Mouse (Mus musculus) thymus, postnatal 10 days (tissue): ENCODE measurements around the gene 4921517D22Rik.

Source experiments
- DNase-seq, 2 experiments: peaks; one replicate each; pipeline ENCODE4 v3.0.0; 2021; ENCODE audit warnings: low spot score in 2 of 2

Gene 4921517D22Rik

DNA sequence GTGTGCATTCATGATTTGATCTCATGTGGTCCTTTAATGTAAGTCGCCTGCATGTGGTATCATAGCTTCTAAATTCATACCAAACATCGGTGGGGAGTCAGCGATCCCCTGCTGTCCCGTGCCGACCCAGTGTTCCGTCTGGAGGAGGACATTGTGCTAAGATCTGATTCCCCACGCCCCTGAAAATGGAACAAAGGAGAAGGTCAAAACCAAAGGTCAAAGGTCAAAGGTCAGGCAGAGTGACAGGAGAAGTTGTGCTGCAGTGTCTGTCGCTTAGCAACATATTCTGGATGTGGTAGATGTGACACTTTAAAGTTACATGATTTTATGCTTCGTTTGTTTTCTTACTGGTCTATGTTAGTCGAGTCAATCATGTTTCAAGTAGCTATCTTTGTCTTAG is 2.4 kb downstream of the 4921517D22Rik start:
- no peak for DNase-seq

GRCm38 (mm10) chr13:59690576-59690975 is 3.3 kb downstream of the 4921517D22Rik start:
- no peak for DNase-seq

- DNase-seq = no peak
These were observed 4.1 kb downstream of the 4921517D22Rik start for GRCm38 (mm10) chr13:59689843-59690242.

DNA sequence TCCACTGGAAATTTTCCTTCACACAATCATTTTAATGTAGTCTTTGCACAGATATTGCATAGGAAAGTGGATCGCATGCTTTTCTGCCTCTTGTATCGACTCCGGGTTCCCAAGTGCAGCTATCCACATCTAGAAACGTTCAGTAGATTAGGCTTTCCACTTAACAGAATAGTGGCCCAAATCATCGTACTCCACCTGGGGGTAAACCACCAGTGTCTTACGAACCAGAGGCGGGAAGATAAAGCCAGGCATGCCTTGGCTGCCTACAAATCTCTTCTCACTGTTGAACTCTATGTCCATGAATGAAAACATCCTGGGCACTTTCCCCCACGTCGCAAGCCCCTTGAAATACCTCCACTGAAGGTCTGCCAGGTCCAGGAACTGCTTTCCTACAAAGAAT is 4.6 kb downstream of the 4921517D22Rik start:
- DNase-seq = no peak

- no peak for DNase-seq
These were observed 5.6 kb downstream of the 4921517D22Rik start for GRCm38 (mm10) chr13:59688338-59688770.

DNA sequence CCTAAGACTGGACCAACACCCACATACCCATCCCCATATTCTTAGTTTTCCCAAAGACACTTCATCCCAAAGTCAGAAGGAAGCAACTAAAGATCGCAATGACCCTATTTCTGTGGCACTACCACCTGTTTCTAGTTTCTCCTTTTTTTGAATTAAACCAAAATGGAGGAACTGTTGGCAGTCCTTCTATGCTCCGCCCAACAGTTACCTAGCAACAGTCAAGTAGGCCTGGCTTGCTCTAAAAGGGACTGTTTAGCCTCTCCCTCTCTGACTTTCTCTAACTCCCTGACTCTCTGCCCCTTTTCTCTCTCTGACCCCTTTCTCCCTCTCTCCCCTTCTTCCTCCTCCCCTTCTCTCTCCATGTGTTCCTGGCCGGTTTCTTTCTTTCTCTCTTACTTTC is 8.7 kb downstream of the 4921517D22Rik start:
- no peak for DNase-seq

DNA sequence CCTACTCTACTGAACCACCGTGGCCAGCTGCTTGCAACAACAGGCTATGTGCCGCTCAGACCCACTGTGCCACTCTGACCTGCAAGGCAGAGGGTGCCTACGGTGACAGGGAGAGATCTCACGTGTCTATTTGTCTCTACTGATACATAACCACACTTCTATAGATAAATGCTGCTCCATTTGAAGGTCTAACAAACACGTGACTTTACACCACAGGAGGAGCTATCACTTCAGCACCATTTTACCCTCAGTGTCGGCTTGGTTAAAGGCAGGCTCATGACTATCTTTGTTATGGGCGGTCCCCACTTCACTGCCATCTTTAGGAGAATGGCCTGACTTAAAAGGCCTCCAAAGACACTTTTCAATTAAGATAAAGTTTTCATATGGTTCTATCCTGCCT is 11.3 kb downstream of the 4921517D22Rik start:
- no peak for DNase-seq

GRCm38 (mm10) chr13:59679908-59680307 is 14.0 kb downstream of the 4921517D22Rik start:
- no peak for DNase-seq

- DNase-seq = no peak
These were observed 14.6 kb downstream of the 4921517D22Rik start for GRCm38 (mm10) chr13:59679306-59679705.

GRCm38 (mm10) chr13:59676316-59677229 is 17.3 kb downstream of the 4921517D22Rik start:
- no peak for DNase-seq

DNA sequence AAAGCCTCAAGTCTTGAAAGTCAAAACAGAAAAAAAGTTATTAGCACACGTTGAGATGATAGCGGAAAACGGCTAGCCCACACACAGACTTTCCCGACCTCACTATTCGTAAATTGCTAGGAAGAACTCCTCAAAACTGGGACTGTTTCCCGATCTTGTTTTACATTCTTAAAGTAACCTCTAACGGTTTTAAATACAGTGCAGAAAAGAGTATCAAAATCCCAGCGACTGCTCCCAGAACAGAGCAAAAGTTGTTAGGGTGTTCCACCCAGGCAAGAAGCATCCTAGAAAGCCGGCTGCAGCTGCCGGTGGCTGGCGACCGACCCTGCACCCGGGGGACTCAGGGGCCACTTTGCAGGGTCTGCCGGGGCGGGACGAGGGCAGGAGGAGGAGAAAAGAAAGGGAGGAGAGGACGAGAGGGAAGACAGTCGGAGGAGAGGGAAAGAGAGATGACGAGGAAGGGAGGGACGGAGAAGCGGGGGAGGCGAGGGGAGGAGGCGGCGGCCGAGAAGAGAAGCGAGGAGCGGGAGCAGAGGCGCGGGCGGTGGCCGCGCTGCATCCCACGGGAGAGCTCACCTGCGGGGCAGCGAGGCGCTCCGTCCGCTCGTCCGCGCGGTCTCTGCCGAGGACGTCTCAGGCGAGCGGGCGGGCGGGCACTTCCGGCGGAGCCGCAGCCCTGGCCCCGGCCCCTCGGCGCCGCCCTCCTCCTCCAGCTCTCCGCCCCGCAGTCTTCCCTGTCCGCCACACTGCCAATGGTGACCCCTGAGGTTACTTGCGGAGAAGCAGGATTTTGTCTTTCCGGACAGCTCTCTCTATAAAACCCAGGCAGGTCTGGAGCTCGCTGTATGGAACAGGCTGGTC is 18.5 kb downstream of the 4921517D22Rik start, which contains the start of gene Golm1:
TSS of gene Golm1 (minus strand) at position 661 of the 861 bp plus-strand sequence.
- no peak for DNase-seq

- no peak for DNase-seq
These were observed 19.2 kb downstream of the 4921517D22Rik start for GRCm38 (mm10) chr13:59674761-59675150.

- no peak for DNase-seq
These were observed 19.7 kb downstream of the 4921517D22Rik start for GRCm38 (mm10) chr13:59674215-59674614.

- DNase-seq = no peak
These were observed 20.3 kb downstream of the 4921517D22Rik start for GRCm38 (mm10) chr13:59673597-59673996.

GRCm38 (mm10) chr13:59672248-59672647 is 21.7 kb downstream of the 4921517D22Rik start:
- DNase-seq = no peak

DNA sequence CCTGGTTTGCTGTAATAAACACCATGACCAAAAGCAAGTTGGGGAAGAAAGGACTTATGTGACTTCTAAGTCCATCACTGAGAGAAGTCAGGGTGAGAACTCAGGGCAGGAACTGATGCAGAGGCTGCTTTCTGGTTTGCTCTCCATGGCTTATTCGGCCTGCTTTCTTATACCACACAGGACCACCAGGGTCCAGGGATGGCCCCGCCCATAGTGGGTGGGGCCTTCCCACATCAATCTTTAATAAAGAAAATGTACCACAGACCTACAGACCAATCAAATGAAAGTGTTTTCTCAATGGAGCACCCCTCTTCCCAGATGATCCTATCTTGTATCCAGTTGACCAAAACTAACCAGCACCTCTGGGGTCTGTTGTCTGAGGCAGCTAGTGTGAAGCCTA is 22.4 kb downstream of the 4921517D22Rik start:
- no peak for DNase-seq

DNA sequence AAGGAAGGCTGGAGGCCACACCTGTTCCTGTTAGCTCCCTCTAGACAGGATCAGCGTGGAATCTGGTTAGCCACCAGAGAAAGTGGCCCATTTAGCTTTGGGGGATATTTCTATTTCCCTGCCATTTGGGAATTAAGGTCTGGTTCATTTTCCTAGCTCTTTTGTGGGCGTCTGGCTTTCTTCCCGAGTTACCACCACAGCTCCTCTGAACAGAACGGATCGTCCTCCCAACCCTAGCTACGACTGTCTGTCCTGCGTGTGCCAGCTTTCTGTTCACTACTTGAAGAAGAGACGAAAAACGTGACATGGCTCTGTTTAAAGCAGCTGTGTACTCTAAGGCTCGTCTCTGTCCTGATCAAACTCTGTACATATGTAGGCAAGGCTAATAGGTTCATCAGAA is 24.0 kb downstream of the 4921517D22Rik start:
- no peak for DNase-seq

GRCm38 (mm10) chr13:59668501-59669093 is 25.3 kb downstream of the 4921517D22Rik start:
- no peak for DNase-seq

- no peak for DNase-seq
These were observed 26.1 kb downstream of the 4921517D22Rik start for GRCm38 (mm10) chr13:59667763-59668162.

GRCm38 (mm10) chr13:59663939-59664712 is 29.8 kb downstream of the 4921517D22Rik start:
- DNase-seq = no peak

DNA sequence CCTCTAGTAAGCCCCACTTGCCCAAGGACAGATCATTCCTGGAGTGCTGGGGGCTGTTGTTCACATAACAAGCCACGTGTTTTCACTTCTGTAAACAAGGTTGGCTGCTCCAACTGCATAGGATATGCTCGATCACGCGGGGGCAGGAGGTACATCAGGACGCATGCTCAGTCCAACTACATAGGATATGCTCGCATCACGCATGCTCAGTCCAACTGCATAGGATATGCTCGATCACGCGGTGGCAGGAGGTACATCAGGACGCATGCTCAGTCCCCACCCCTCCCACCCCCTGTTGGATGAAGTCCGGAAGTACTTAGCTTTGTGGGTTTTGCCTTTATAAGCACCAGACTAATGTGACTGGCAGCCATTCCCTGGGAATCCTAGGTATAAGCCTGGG is 31.9 kb downstream of the 4921517D22Rik start:
- no peak for DNase-seq
